8 mouse cellular contexts compared by ENCODE assay signal in genomic region chr4:31937376-31938281, GRCm38 (mm10). TPM values are rescaled to one million over a fixed set of nuclear protein-coding genes. Genes with fewer than 3 reads are reported as not detected.
DNase-seq lines count a peak whose midpoint lies in the region; ATAC-seq and TF ChIP-seq lines count a peak whose summit lies in the region.

No protein-coding gene starts in this region.

- no peak for TF ChIP-seq POLR2A in embryonic fibroblast, embryonic 13.5 days (IDR thresholded peaks at IDR 0.05; ENCODE audit: low read depth, low read length)

- peak overlapping the region; percentile 67 for H3K9ac ChIP-seq in hindbrain, embryonic 12.5 days
- peak overlapping the region; percentile 44; the same call in 1 of the 2 replicates for H3K9ac ChIP-seq in liver, embryonic 12.5 days

- peak; percentile 85 for ATAC-seq in hindbrain, embryonic 12.5 days (ENCODE audit: low FRiP score)
- ATAC-seq in liver, embryonic 12.5 days = no peak
- ATAC-seq in monocyte, adult 5-6 weeks (replicated peaks; ENCODE audit: insufficient number of reproducible peaks, low FRiP score, low TSS enrichment, poor library complexity, severe bottlenecking) = no peak

- TF ChIP-seq CTCF in embryonic fibroblast, embryonic 13.5 days (IDR thresholded peaks at IDR 0.05; ENCODE audit: borderline replicate concordance, insufficient read depth, low read length) = no peak

- peaks cover 9% of the 10 kb centered on the region for H3K4me1 ChIP-seq in embryonic fibroblast, embryonic 13.5 days (ENCODE audit: control insufficient read depth, insufficient read depth, low read length)
- H3K4me1 ChIP-seq in hindbrain, embryonic 12.5 days = peaks cover 9% of the 10 kb centered on the region
- H3K4me1 ChIP-seq in liver, embryonic 12.5 days = peaks cover 9% of the 10 kb centered on the region; the same call in 1 of the 2 replicates

- H3K27ac ChIP-seq in embryonic fibroblast, embryonic 13.5 days (ENCODE audit: insufficient read depth, low read length) = no peak overlapping the region
- peak overlapping the region; percentile 69 for H3K27ac ChIP-seq in hindbrain, embryonic 12.5 days
- no peak overlapping the region for H3K27ac ChIP-seq in liver, embryonic 12.5 days

- H3K9me3 ChIP-seq in hindbrain, embryonic 12.5 days (replicated peaks) = no peaks in the 10 kb centered on the region
- no peaks in the 10 kb centered on the region for H3K9me3 ChIP-seq in liver, embryonic 12.5 days (replicated peaks)

- peak; percentile 14 for DNase-seq in kidney, adult 18-20 months
- no peak for DNase-seq in kidney, adult 11 months
- DNase-seq in ZHBTc4 (ENCODE audit: low read depth, low spot score) = peak; percentile 34
- DNase-seq in retina, postnatal 1 day = peak; percentile 54

- H3K4me2 ChIP-seq in hindbrain, embryonic 12.5 days (replicated peaks) = peak overlapping the region; percentile 73
- peak overlapping the region; percentile 74 for H3K4me2 ChIP-seq in liver, embryonic 12.5 days

- under 1% methylated on average over 34 of the region's 36 CpGs for WGBS in hindbrain, embryonic 12.5 days
- 4% methylated on average over 32 of the region's 36 CpGs for WGBS in liver, embryonic 12.5 days (ENCODE audit: insufficient replicate concordance)

- H3K4me3 ChIP-seq in embryonic fibroblast, embryonic 13.5 days (ENCODE audit: insufficient read depth, low read length) = peak overlapping the region; percentile 20; the same call in 1 of the 2 replicates
- H3K4me3 ChIP-seq in hindbrain, embryonic 12.5 days = peak overlapping the region; percentile 43
- H3K4me3 ChIP-seq in liver, embryonic 12.5 days = peak overlapping the region; percentile 50

- no peaks in the 10 kb centered on the region for H3K36me3 ChIP-seq in hindbrain, embryonic 12.5 days
- no peaks in the 10 kb centered on the region for H3K36me3 ChIP-seq in liver, embryonic 12.5 days

- H3K27me3 ChIP-seq in hindbrain, embryonic 12.5 days = no peaks in the 10 kb centered on the region; the same call in 1 of the 2 replicates
- peaks cover 26% of the 10 kb centered on the region for H3K27me3 ChIP-seq in liver, embryonic 12.5 days (replicated peaks)

RNA-seq across cellular contexts. Expression of gene Map3k7, which starts 26.3 kb away (rescaled TPM):
- polyA plus RNA-seq in embryonic fibroblast, embryonic 13.5 days (2011; ENCODE audit: insufficient read length, low read depth, missing spikeins) = 82.1 and 85.9 TPM in 2 replicates
- polyA plus RNA-seq in hindbrain, embryonic 12.5 days (2016; fragmentation: Nextera tagmentation; extraction: Ambion mirVana) = 49.2 and 53.9 TPM in 2 replicates
- 25.0 and 25.3 TPM in 2 replicates for polyA plus RNA-seq in liver, embryonic 12.5 days (2016; fragmentation: Nextera tagmentation; extraction: Ambion mirVana)
- 34.7 to 42.5 TPM (median 39.3 TPM) in 3 replicates for total RNA-seq in monocyte, adult 5-6 weeks (2017)
